Mouse (Mus musculus) liver, adult 2 months (tissue): Measurements from ENCODE around the gene Ankrd11. TPM values are rescaled to one million over a fixed set of nuclear protein-coding genes. Genes with fewer than 3 reads are reported as not detected.

ENCODE experiments used
- DNase-seq: peaks from one replicate; pipeline ENCODE4 v3.0.0-alpha.2; 2011; ENCODE audit warnings: low read depth, low spot score; ENCODE audit errors: extremely low read depth
- H3K27ac ChIP-seq: fragments of 200-500 bp; replicated peaks from 2 replicates; pipeline ENCODE4 v1.5.1; 2012; ENCODE audit warnings: low read depth, mild to moderate bottlenecking, control low read depth, inconsistent platforms, low read length; ENCODE audit not compliant: insufficient read depth
- H3K27me3 ChIP-seq: fragments of 200-500 bp; 2 replicates; pipeline ENCODE4 v1.6.1; 2012; ENCODE audit warnings: mild to moderate bottlenecking, moderate library complexity, low read length, inconsistent platforms; ENCODE audit not compliant: control insufficient read depth, insufficient read depth
- H3K36me3 ChIP-seq: fragments of 200-500 bp; 2 replicates; pipeline ENCODE4 v1.6.1; 2012; ENCODE audit warnings: low read length, inconsistent platforms; ENCODE audit not compliant: control insufficient read depth, insufficient read depth
- H3K4me1 ChIP-seq: fragments of 200-500 bp; 2 replicates; pipeline ENCODE4 v1.6.1; 2011; ENCODE audit warnings: low read length; ENCODE audit not compliant: control insufficient read depth, insufficient read depth
- H3K4me3 ChIP-seq: fragments of 200-500 bp; 2 replicates; pipeline ENCODE4 v1.5.1; 2011; ENCODE audit warnings: low read depth, mild to moderate bottlenecking, control low read depth, low read length, moderate library complexity; ENCODE audit not compliant: insufficient read depth
- H3K79me2 ChIP-seq: fragments of 200-500 bp; 2 replicates; pipeline ENCODE4 v1.6.1; 2012; ENCODE audit warnings: inconsistent platforms, mild to moderate bottlenecking, low read length, moderate library complexity; ENCODE audit not compliant: control insufficient read depth, insufficient read depth
- H3K9ac ChIP-seq: fragments of 200-500 bp; 2 replicates; pipeline ENCODE4 v1.6.1; 2012; ENCODE audit warnings: low read depth, mild to moderate bottlenecking, control low read depth, inconsistent platforms, low read length
- CTCF ChIP-seq: fragments of 200-500 bp; IDR thresholded peaks from 2 replicates; pipeline ENCODE4 v1.5.1; 2011; ENCODE audit warnings: low read depth, low read length, control low read depth
- POLR2A ChIP-seq: fragments of 200-500 bp; IDR thresholded peaks from 2 replicates; pipeline ENCODE4 v1.6.1; 2011; ENCODE audit warnings: low read length, control low read depth; ENCODE audit not compliant: insufficient read depth; ENCODE audit errors: extremely low read depth
- WGBS: fragments of 180-500 bp; shearing (Covaris S2); methylation state at CpG from one replicate; pipeline ENCODE4 v1.1.7; 2018; 5-methylcytosine and 5-hydroxymethylcytosine counted together
- polyA plus RNA-seq: library from polyadenylated mRNA; depleted of rRNA; stranded (reverse); fragments of >200 nt; gene quantifications from 2 replicates; pipeline ENCODE4 v1.2.3, GENCODE M21; 2012
- total RNA-seq: library from RNA; depleted of rRNA; stranded (reverse); fragments of >200 nt; gene quantifications from 2 replicates; pipeline ENCODE4 v1.2.3, GENCODE M21; 2014

The Ankrd11 gene
- total and polyA plus RNA-seq, 2 experiments, result 22.1 to 28.3 TPM

GRCm38 (mm10) chr8:122880302-122880701 is 161.8 kb downstream of the Ankrd11 start:
- no peaks in the 10 kb centered on the region for H3K4me1 ChIP-seq
- H3K27ac ChIP-seq, result no peak overlapping the region
- 63% methylated on average over 3 of the region's 3 CpGs for WGBS
- peaks cover 13% of the 10 kb centered on the region for H3K36me3 ChIP-seq
- no peak overlapping the region for H3K4me3 ChIP-seq
- DNase-seq, result no peak
- no peak overlapping the region for H3K9ac ChIP-seq
- no peaks in the 10 kb centered on the region for H3K27me3 ChIP-seq
- no peaks in the 10 kb centered on the region for H3K79me2 ChIP-seq
- TF ChIP-seq POLR2A (no peak), CTCF (no peak)

- no peaks in the 10 kb centered on the region for H3K27me3 ChIP-seq
- peaks cover 4% of the 10 kb centered on the region; the same call in 1 of the 2 replicates for H3K36me3 ChIP-seq
- DNase-seq, result no peak
- H3K79me2 ChIP-seq, result no peaks in the 10 kb centered on the region
- no peak overlapping the region for H3K4me3 ChIP-seq
- TF ChIP-seq CTCF (no peak), POLR2A (no peak)
- H3K9ac ChIP-seq, result no peak overlapping the region
- 92% methylated on average over 3 of the region's 3 CpGs for WGBS
- no peak overlapping the region for H3K27ac ChIP-seq
- H3K4me1 ChIP-seq, result no peaks in the 10 kb centered on the region
Observed at GRCm38 (mm10) chr8:122878231-122878630, 163.8 kb downstream of the Ankrd11 start.

GRCm38 (mm10) chr8:122875186-122875585 is 166.9 kb downstream of the Ankrd11 start:
- Histone ChIP-seq H3K4me1 (no peaks in the 10 kb centered on the region), H3K27ac (no peak overlapping the region), H3K9ac (no peak overlapping the region), H3K79me2 (no peaks in the 10 kb centered on the region), H3K36me3 (no peaks in the 10 kb centered on the region), H3K27me3 (no peaks in the 10 kb centered on the region), H3K4me3 (no peak overlapping the region)
- TF ChIP-seq POLR2A, result no peak
- no peak for TF ChIP-seq CTCF
- 88% methylated on average over 5 of the region's 5 CpGs for WGBS
- no peak for DNase-seq

- H3K27me3 ChIP-seq, result no peaks in the 10 kb centered on the region
- H3K36me3 ChIP-seq, result no peaks in the 10 kb centered on the region
- no peaks in the 10 kb centered on the region for H3K4me1 ChIP-seq
- H3K27ac ChIP-seq, result no peak overlapping the region
- H3K9ac ChIP-seq, result no peak overlapping the region
- WGBS, result 58% methylated on average over 6 of the region's 6 CpGs
- no peak for TF ChIP-seq POLR2A
- no peak for DNase-seq
- no peak overlapping the region for H3K4me3 ChIP-seq
- H3K79me2 ChIP-seq, result no peaks in the 10 kb centered on the region
Observed at GRCm38 (mm10) chr8:122873171-122873570, 168.9 kb downstream of the Ankrd11 start.

GRCm38 (mm10) chr8:122871663-122872062 is 170.4 kb downstream of the Ankrd11 start:
- no peaks in the 10 kb centered on the region for H3K4me1 ChIP-seq
- H3K79me2 ChIP-seq, result no peaks in the 10 kb centered on the region
- DNase-seq, result no peak
- H3K27me3 ChIP-seq, result no peaks in the 10 kb centered on the region
- no peak overlapping the region for H3K9ac ChIP-seq
- no peaks in the 10 kb centered on the region for H3K36me3 ChIP-seq
- no peak overlapping the region for H3K4me3 ChIP-seq
- no peak overlapping the region for H3K27ac ChIP-seq
- 75% methylated on average over 9 of the region's 9 CpGs for WGBS
- no peak for TF ChIP-seq CTCF
- TF ChIP-seq POLR2A, result no peak

GRCm38 (mm10) chr8:122870377-122870863 is 171.7 kb downstream of the Ankrd11 start:
- 0 out of 2 replicates have a peak overlapping the region, but pooled peaks have one; percentile 14 for H3K9ac ChIP-seq
- H3K4me1 ChIP-seq, result no peaks in the 10 kb centered on the region
- no peaks in the 10 kb centered on the region for H3K79me2 ChIP-seq
- no peak for DNase-seq
- WGBS, result 49% methylated on average over 31 of the region's 31 CpGs
- no peaks in the 10 kb centered on the region for H3K27me3 ChIP-seq
- peak overlapping the region; percentile 55; the same call in 1 of the 2 replicates for H3K4me3 ChIP-seq
- H3K27ac ChIP-seq, result no peak overlapping the region
- TF ChIP-seq POLR2A (no peak), CTCF (no peak)
- no peaks in the 10 kb centered on the region for H3K36me3 ChIP-seq
